Mouse (Mus musculus) olfactory bulb, adult 2 months (tissue): ENCODE measurements around the gene Cradd.

Source experiments
- CTCF ChIP-seq: fragments of 200-500 bp; IDR thresholded peaks from 2 replicates; pipeline ENCODE4 v1.5.1; 2012; ENCODE audit warnings: low read depth, mild to moderate bottlenecking, low read length, moderate library complexity; ENCODE audit not compliant: insufficient read depth
- POLR2A ChIP-seq: fragments of 200-500 bp; IDR thresholded peaks from 2 replicates; pipeline ENCODE4 v1.6.1; 2012; ENCODE audit warnings: mild to moderate bottlenecking, low read depth, low read length, moderate library complexity; ENCODE audit not compliant: insufficient read depth

DNA sequence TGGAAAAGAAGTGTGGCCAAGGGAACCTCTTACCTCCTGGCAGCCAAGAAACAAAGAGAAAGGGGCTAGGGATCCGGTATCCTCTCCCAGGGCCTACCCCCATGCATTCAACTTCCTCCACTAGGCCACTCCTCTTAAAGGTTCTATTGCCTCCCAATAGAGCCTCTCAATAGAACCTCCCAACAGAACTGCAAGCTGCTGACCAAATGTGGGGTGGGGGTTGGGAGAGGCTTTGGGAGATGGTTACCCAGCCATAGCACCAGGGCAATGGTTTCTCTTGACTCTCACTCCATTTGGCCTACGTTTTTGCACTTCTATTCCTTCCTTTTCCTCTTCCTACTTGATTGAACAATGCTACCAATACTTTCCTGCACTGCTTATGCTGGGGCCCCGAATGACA, 69.9 kb downstream of the Cradd start:
- TF ChIP-seq CTCF (no peak), POLR2A (no peak)
